Mouse (Mus musculus) telencephalon, adult 2 months (tissue): ENCODE measurements around the gene Ctns.

Source experiments
- DNase-seq: peaks from one replicate; pipeline ENCODE4 v3.0.0-alpha.2; 2011; ENCODE audit warnings: low read depth, low spot score

The Ctns gene

DNA sequence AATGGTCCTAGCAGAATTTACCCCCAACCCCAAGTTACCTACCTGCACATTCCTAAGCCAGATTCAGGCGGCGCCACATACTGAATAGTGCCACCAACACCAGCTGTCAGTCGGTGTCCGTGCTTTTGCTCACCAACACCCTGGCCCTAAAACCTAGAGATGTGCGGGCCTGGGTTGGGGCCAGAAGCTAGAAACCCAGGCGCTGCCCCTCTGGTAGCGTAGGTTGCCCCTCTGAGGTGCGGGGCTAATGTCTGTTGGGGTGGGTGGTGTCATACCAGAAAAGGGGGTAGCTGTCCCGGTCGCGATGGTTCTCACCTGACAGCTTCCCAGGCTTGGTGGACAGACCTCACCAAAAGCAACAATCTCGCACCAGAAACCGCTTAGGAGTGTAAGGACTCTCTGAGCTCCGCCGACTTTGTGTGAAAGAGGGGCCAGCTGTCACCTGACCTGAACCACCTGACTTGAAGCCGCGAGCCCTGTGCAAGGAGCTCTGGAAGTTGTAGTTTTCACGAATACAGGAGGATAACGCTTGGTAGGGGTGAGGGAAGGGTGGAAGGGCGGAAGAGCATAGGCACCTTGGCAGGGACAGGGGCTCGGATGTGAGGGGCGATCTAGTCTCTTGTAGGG, at the start of gene Ctns:
TSS of gene Ctns (minus strand) at position 440 of the 627 bp plus-strand sequence.
- peak; percentile 92 for DNase-seq

DNA sequence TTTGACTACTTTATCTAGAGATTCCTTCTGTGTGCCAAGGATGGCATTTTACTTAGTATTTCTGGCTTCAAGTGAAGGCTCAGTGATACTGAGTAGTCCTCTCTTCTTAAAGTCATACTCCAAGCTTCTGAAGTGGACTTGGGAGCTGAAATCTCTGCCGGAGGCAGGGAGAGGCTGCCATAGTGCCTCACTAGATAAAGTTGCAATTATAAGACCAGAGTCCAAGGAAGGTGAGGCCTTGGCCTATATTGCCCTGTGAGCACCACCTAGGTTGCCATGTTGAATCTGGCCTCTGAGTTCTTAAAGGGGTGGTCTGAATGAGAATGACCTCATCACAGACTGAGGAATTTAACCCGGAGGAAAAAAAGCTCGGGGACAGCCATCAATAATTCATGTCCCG, 43.9 kb upstream of the Ctns start:
- DNase-seq, result no peak

DNA sequence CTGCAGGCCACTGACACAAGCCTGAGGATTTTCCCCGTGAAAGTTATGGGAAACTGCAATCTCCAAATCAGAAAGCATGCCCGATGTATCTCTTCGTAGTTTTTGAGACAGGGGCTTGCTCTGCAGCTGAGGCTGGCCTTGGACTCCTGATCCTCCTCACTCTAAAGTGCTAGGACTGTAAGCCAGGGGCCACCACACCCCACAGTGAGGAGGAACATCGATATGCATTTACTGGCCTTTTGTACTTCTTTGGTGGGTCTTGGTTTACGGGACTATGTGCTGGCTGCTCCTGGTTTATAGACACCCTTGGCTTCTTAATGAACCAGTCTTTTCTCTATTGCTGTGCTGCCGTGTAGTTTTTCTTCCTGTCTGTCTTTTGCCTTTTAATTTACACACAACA, 43.4 kb upstream of the Ctns start:
- no peak for DNase-seq

DNA sequence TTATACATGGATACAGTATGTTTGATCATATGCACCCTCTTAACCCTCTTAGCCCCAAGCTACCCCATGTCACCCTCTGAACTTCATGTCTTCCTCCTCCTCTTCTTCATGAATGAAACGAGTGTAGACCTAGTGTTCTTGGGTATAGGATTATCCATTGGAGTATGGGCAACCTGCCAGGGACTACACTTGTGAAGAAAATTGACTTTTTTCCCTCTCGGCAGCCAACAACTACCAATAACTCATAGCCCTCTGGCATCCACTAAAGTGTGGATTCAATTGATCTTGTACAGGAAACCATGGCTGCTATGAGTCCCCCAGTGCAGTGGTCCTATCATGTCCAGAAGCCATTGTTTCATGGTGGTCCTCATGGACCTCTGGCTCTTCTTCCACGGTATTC, 37.9 kb upstream of the Ctns start:
- no peak for DNase-seq

DNA sequence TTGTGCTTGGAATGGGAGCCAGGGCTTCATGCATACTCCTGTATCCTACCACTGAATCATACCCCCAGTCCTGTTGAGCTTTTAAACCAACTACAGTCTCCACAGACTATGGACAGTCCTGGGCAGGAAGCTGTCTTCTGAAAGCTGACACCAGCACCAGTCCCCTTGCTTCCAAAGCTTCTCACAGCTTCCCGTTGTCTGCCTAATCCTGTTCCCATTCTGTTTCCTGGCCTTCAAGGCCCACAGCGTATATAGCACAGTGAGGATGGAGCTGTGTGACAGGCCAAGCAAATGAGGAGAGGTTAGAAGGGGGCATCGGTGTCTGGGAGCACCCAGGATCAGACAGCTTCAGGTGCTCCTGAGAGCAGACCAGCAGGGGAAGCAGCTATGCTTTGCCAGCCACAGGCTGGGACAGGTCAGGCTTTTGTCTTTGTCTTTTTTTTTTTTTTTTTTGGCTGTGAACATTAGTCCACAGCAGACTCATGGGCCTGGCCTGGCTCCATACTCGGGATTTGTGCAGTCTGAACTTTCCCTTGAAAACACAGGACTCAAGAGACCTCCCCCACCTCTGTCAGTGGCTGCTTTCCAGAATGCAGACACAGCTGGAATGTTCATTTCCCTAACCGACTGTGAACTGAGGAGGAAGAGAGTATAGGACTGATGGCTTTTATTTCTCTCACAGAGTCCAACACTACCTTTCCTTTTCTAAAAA, 37.3 kb upstream of the Ctns start:
- no peak for DNase-seq

DNA sequence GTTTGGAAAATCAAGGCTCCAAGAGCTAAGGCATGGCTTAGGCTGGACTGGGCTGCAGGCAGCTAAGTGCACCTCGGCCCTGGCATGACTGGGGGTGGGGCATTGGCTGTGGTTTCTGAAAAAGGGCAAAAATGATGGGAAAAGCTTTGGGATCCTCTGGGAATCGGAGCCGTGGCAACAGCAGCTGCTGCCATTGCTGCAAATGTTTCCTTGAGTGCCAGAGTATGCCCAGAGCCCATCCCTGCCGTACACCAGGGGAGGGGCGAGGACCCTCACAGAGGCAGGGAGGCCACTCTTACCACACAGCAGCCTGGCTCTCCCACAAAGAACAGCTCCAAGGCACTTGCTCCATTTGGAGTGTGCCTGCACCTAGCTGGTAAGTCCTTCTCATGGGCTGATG, 35.1 kb upstream of the Ctns start, which contains the start of gene Trpv1:
TSS of gene Trpv1 (plus strand) at position 301 of the 400 bp plus-strand sequence.
- no peak for DNase-seq

DNA sequence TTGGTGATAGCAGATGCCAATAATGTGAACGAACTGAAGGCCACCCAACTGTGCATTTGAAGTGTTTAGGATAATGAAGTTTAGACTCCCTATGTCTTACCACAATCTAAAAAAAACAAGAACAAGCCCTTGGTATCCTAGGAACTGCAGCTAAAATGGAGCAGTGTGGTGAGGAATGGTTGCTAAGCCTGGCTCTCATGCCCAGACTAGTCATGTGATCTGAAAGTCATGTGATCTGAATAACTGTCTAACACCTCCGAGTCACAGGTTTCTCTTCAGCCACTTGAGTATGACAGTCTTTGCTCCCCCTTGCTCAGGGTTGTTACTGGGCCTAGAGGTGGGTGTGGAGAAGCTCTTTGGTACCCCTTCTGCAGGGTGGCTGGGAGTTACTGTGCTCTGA, 33.7 kb upstream of the Ctns start:
- peak; percentile 4 for DNase-seq

DNA sequence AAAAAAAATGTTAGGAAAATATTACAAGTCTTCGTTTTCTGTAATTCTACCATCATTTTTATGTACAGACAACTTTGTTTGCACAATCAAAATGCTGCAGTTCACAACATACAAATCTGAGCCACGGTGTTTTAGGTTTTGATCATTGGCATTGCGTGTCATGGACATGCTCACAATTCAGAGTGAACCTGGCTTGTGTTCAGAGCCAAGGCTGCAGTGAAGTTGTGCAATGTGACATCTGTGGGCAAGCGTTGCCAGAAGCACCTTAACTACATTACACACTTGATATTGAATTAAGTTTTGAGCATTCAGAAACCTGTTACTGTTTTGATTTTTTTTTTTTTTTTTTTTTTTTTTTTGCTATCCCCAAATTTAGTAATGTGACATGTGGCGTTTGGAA, 31.2 kb upstream of the Ctns start:
- DNase-seq, result no peak

DNA sequence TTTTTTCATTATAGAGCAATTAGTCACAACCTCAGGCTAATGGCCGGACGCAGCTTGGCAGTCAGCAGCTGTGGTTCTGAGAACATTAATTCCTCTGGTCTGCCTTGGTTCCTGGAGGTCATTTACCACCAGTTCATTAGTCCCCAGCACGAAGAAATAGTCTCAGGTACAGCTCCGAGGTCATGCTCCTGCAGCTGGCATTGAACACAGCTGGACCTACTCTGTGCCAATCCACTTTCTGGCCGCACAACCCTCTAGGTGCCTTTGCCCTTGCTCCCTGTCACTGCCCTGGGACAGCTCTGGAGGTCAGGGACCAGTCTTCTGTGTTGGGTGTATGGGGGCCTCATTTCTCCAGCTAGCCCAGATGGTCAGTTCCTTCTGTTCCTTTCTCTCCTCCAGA, 30.0 kb upstream of the Ctns start:
- no peak for DNase-seq

DNA sequence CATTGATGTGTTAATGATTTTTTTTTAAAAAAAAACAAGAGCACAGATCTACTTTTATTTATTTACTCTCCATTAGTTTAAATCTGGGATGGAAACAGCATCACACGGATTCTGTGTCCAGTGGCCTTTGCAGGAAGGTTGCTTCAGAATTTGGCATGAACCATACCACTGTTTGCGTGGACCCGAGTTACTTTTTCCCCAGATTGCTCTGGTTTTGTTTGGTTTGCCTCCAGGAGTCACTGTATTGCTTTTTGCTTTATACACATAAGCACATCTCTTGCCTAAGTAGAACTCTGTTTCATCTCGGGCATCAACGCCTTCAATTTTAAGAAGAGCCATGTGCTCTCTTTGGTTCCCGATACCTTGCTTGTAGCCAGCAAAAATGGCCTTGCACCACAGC, 27.0 kb upstream of the Ctns start:
- no peak for DNase-seq

DNA sequence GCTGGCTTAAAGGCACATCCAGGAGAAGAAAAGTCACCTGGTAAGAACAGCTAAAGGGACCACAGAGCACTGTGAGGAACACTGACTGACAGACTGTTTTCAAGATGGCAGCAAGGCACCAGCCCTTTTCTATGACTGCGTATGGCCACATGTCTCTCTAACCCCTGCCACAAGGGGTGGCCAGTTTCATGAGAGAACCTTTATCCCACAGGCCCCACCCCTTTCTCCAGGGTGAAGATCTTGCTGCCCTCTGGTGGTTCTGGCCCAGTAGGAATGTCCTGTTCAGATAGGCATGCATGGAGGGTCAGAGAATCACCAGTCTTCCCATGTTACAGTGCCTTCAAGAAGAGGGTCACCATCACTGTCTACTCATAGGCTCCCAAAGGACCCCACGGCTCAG, 25.1 kb upstream of the Ctns start:
- DNase-seq, result no peak

DNA sequence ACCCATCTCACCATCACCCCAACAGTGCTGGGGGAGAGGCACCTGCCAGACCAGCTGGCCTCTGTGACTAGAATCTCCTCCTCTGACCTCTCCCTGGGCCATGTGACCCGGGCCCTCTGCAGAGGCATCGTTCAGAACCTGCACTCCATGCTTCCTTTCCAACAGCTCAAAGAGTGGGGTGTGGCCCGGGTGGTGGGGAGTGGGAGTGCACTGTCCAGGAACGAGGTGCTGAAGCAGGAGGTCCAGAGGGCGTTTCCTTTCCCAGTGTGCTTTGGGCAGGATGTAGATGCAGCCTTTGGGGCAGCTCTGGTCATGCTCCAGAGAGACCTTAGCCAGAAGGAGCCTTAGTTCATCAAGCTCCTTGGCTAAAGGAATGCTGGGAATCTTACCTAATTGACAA, 24.0 kb upstream of the Ctns start:
- no peak for DNase-seq

DNA sequence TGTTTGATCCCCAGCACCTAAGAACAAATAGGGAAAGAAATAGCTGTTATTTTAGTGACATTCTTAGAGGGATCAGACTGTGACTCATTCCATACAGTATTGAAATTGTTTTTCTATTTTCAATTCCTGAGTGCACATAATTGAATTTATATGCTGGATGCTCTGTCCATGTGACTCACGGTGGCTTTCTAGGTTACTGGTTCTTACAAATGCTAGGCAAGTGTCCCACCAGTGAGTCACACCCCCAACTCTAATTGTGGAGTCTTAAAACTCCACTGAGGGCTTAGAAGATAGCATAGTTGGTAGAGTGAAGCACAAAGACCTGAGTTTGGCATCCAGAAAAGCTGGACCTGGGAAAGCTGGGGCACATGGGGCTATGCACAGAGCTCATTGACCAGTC, 21.8 kb upstream of the Ctns start:
- no peak for DNase-seq

DNA sequence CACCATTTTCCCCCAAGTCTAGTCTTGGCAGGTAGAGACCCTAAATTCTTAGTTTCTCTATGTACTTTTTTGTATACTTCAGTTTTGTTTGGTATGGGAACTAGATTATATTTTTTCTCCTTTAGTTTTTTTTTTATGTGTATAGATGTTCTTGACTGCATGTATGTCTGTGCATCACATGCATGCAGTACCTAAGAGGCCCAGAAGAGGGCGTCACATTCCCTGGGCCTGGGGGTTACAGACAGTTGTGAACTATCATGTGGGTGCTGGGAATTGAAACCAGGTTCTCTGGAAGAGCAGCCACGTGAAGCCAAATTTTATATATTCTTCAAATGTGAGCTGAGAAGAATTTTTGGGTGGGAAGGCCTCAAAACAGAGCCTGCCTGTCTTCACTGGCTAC, 20.8 kb upstream of the Ctns start:
- no peak for DNase-seq

DNA sequence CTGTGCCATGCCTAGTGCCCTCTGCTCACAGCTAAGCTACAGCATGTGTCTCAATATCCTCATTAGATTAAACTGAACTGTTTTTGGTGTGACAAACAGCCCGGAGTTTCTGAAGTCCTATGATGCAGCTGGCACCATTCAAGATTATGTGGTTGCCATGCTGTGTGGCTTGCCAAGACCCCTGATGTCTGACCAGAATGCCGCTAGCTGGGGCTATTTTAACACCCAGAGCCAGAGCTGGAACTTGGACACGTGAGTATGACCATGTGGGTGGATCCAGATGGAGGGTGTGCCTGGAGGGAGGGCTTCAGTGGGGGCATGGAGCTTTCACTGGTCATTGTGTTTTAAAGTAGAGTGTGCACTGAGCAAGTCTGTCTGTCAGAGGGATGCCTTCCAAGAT, 15.1 kb upstream of the Ctns start:
- no peak for DNase-seq

DNA sequence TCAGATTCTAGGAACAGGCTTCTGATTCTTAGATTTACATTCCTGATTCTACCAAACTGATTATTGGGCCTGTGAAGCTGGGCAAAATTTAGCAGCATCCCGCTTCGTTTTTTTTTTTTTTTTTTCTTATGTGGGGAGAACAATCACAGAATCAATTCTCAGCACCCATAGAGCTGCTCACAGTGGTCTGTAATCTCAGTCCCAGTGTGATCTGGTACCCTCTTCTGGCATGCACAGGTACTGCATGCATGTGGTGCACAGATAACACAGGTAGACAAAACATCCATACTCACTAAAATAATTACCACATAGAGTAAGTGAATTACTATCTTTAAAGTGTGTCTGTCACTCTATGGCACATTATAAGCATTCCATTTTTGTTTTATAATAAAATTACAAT, 8.8 kb upstream of the Ctns start:
- DNase-seq, result no peak

DNA sequence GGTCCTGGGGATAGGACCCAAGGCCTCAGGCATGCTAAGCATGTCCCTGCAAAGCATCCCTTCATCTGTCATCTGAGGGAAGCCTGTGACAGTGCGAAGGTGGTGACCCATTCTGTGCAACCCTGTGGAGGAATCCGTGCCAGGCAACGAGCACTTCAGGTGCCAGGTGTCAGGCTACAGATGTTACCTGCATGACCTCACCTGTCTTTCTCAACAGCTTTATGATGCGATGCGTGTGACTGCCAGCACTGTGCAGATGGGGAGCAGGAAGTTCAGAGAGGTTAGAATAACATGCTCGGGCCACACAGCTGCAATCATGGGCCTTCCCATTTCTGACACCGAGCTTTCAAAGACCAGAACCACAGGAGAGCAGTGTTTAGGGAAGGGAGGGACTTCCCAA, 6.4 kb upstream of the Ctns start:
- DNase-seq, result no peak

DNA sequence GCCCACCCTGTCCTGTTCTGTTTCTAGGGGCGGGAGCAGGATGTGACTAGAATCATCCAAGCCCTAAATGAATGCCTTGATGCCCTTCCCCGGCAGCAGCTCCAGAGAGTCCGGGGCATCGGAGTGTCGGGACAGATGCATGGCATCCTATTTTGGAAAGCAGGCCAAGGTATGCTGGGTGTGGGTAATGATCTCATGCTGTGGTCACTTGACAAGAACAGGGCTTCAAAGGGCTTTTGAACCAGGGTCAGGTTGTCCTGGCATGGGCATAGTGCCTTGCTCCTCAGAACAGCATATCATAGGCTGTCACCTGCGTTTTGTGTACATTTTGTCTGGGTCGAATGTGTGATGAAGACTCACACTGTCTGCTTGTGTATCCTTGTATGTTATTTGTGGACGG, 5.1 kb upstream of the Ctns start:
- no peak for DNase-seq

DNA sequence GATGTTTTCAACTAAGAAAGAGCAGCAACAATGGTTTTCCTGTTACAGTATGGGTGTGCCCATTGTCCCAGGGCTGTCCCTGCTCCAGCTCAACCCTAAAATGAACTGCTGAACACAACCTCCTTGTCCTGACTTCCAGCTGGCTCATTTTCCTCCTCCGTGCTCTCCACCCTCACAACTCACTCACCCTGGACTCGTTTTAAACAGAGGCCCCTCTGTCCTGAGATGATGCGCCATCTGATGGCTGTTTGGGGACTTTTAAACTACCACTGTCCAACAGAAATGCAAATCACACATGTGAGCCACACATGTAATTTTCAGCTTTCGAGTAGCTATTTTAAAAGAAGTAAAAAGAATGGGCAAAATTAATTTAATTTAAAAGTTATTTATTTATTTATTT, 2.8 kb upstream of the Ctns start:
- DNase-seq, result no peak

DNA sequence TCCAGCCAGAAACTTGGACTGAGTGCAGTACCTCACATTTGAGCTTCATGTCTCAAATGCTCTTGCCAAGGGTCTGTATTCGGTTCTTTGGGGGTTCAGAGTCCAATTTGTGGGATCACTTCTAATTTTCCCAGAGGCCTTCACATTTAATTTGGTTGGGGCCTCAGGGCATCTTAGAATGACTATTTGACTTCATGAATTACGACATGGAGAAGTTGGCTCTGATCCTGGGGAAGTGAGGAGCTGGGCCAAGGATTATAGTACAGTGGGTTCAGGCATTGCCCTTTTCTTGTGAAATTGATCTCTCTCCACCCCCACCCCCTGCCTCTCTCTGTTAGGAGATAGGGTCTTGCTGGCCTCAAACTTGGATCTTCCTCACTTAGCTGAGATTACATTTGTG, 2.2 kb upstream of the Ctns start:
- DNase-seq, result no peak

DNA sequence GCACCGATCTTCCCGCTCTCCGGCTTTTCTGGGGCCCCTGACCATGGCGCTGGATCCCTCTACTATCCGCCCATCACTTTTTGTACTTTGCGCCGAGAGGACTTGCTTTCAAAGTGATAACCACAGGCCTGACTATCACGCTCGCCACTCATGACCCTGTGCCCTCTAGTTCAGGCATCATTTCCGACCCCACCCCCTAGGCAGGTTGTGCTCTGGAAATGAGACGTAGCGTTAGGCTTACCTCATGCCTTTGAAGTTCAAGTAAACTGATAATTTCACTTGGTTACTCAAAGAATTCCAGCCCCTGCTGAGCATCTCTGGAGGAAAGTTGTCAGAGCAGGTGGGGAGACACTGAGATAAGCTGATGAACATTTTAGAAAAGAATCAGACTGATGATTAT, 1.0 kb upstream of the Ctns start:
- no peak for DNase-seq

DNA sequence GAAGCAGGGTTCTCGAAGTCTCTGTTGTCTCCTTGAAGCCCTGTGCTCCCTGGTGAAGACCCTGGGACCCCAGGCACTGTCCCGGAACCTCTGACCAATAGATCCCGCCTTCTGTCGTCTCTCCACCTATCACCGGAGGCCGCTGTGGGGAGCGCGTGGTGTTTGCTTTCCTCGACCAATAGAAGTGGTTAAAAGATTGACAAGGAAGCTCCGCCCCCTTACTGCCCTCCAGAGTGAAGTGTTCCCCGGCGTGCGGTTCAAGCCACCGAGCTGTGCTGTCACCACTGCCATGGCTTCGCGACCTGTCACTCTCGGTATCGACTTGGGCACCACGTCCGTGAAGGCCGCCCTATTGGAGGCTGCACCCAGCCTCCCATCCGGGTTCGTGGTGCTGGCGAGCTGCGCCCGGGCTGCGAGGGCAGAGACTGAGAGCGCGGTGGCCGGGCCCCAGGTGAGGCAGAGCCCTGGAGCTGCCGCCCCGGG, 429 bp upstream of the Ctns start, which contains the start of gene Shpk:
TSS of gene Shpk (plus strand) at position 231 of the 483 bp plus-strand sequence.
- peak; percentile 94 for DNase-seq

DNA sequence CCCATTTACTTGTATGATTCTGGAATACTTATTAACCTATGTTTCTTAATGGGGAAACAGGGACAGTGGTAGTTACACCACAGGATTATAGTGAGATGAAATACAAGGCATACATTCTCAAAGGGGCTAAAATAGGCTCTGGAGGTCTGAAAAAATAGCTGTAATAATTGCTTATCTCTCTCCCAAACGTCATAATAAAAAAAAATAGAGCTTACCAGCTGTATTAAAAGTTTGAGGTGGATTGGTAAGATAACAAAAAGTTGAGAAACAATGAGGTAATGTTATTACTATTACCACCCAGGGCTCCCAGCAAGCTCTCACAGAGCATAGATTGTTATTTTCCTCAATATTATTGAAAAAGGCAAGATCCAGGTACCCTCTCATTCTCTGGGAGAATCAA, 652 bp downstream of the Ctns start:
- DNase-seq, result no peak
